Mouse (Mus musculus): ENCODE measurements around the gene Rgs3.

Gene Rgs3

GRCm38 (mm10) chr4:62729191-62729590 lies 169.5 kb downstream of the Rgs3 start:
- no peak for DNase-seq

- DNase-seq = no peak
Measured at GRCm38 (mm10) chr4:62729941-62730340, 170.3 kb downstream of the Rgs3 start.

- DNase-seq = no peak
Measured at GRCm38 (mm10) chr4:62730861-62731260, 171.2 kb downstream of the Rgs3 start.

GRCm38 (mm10) chr4:62731531-62732063 lies 171.9 kb downstream of the Rgs3 start:
- peak in 1 of 2 experiments; percentile 30 for DNase-seq

- peak in 1 of 2 experiments; percentile 25 for DNase-seq
Measured at GRCm38 (mm10) chr4:62732096-62732495, 172.4 kb downstream of the Rgs3 start.

- DNase-seq = no peak
Measured at GRCm38 (mm10) chr4:62732840-62733239, 173.2 kb downstream of the Rgs3 start.

GRCm38 (mm10) chr4:62733938-62734337 lies 174.3 kb downstream of the Rgs3 start:
- no peak for DNase-seq

- DNase-seq = peak in 1 of 2 experiments; percentile 47
Measured at GRCm38 (mm10) chr4:62735291-62735690, 175.6 kb downstream of the Rgs3 start.

GRCm38 (mm10) chr4:62735878-62736277 lies 176.2 kb downstream of the Rgs3 start:
- DNase-seq = peak; percentile 75 to 76

- DNase-seq = peak; percentile 68 to 75
Measured at GRCm38 (mm10) chr4:62736421-62736820, 176.8 kb downstream of the Rgs3 start.

GRCm38 (mm10) chr4:62736904-62737303 lies 177.3 kb downstream of the Rgs3 start:
- no peak for DNase-seq

- peak; percentile 54 to 64 for DNase-seq
Measured at GRCm38 (mm10) chr4:62737983-62738695, 178.5 kb downstream of the Rgs3 start.

GRCm38 (mm10) chr4:62738996-62739395 lies 179.3 kb downstream of the Rgs3 start:
- no peak for DNase-seq

- DNase-seq = no peak
Measured at GRCm38 (mm10) chr4:62739591-62739990, 179.9 kb downstream of the Rgs3 start.

- DNase-seq = no peak
Measured at GRCm38 (mm10) chr4:62740282-62741054, 180.8 kb downstream of the Rgs3 start.

- DNase-seq = no peak
Measured at GRCm38 (mm10) chr4:62741055-62741453, 181.4 kb downstream of the Rgs3 start.

GRCm38 (mm10) chr4:62741601-62742000 lies 182.0 kb downstream of the Rgs3 start:
- no peak for DNase-seq

GRCm38 (mm10) chr4:62742885-62743760 lies 183.5 kb downstream of the Rgs3 start:
- DNase-seq = no peak

GRCm38 (mm10) chr4:62744534-62744956 lies 184.9 kb downstream of the Rgs3 start:
- DNase-seq = no peak

- no peak for DNase-seq
Measured at GRCm38 (mm10) chr4:62744985-62745638, 185.5 kb downstream of the Rgs3 start.

All from cerebellum, postnatal 10 days (tissue).